8 mouse cellular contexts compared by ENCODE assay signal in the genomic region with DNA sequence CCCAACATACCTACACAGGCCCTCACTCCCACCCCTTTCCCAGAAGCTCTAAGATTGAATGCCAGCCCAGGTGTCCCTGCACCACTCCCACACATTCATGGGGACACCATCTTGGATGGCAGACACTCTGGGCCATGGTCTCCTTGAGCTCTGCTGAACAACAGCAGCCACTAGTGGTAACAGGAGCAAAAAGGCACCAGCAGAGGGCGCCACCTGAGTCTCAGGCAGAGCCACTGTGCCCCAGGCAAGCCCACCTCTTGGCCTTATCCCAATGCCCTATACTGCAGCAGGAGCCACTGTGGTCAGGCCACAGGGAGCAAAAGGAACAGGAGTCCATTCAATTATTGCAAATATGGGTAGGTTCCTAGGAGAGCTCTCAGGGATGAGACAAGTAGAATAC. TPM values are rescaled to one million over a fixed set of nuclear protein-coding genes. Genes with fewer than 3 reads are reported as not detected.
DNase-seq lines count a peak whose midpoint lies in the region; ATAC-seq lines count a peak whose summit lies in the region.

No protein-coding gene starts in this region.

- no peak overlapping the region for H3K9ac ChIP-seq in forebrain, embryonic 14.5 days (ENCODE audit: low read length)
- H3K9ac ChIP-seq in forebrain, embryonic 13.5 days = no peak overlapping the region
- no peak overlapping the region for H3K9ac ChIP-seq in midbrain, embryonic 11.5 days (ENCODE audit: low read length)
- H3K9ac ChIP-seq in midbrain, embryonic 15.5 days = no peak overlapping the region

- H3K4me3 ChIP-seq in forebrain, embryonic 14.5 days (ENCODE audit: low read depth, low read length) = no peak overlapping the region
- H3K4me3 ChIP-seq in forebrain, embryonic 13.5 days = no peak overlapping the region
- no peak overlapping the region for H3K4me3 ChIP-seq in midbrain, embryonic 11.5 days (ENCODE audit: low read depth, low read length)
- H3K4me3 ChIP-seq in midbrain, embryonic 15.5 days = no peak overlapping the region

- no peaks in the 10 kb centered on the region for H3K36me3 ChIP-seq in forebrain, embryonic 14.5 days (ENCODE audit: control insufficient read depth, insufficient read depth, low read length)
- no peaks in the 10 kb centered on the region for H3K36me3 ChIP-seq in forebrain, embryonic 13.5 days (ENCODE audit: poor library complexity, severe bottlenecking)
- no peaks in the 10 kb centered on the region for H3K36me3 ChIP-seq in midbrain, embryonic 11.5 days (ENCODE audit: control insufficient read depth, insufficient read depth, low read length)
- no peaks in the 10 kb centered on the region for H3K36me3 ChIP-seq in midbrain, embryonic 15.5 days (replicated peaks)

- no peak for ATAC-seq in forebrain, embryonic 14.5 days
- no peak for ATAC-seq in forebrain, embryonic 13.5 days
- ATAC-seq in midbrain, embryonic 11.5 days (ENCODE audit: low FRiP score) = no peak
- ATAC-seq in midbrain, embryonic 15.5 days (replicated peaks) = no peak
- ATAC-seq in activated CD4-positive, CD25-positive, alpha-beta regulatory T cell, adult 4 months = no peak

- 14% methylated on average over 1 of the region's 1 CpGs for WGBS in forebrain, embryonic 14.5 days
- WGBS in forebrain, embryonic 13.5 days = 0% methylated on average over 1 of the region's 1 CpGs
- WGBS in midbrain, embryonic 11.5 days = 13% methylated on average over 1 of the region's 1 CpGs
- WGBS in midbrain, embryonic 15.5 days = 16% methylated on average over 1 of the region's 1 CpGs

- peak; percentile 46 for DNase-seq in forebrain, embryonic 14.5 days (ENCODE audit: low spot score)
- DNase-seq in midbrain, embryonic 11.5 days (ENCODE audit: low spot score, missing footprints) = peak; percentile 94
- DNase-seq in embryo, embryonic 10.5 days (ENCODE audit: low spot score) = peak; percentile 76
- DNase-seq in lung, postnatal 10 days = peak; percentile 56
- DNase-seq in thymus, postnatal 36 days = peak; percentile 62 to 70

- no peaks in the 10 kb centered on the region for H3K9me3 ChIP-seq in forebrain, embryonic 14.5 days (replicated peaks; ENCODE audit: control insufficient read depth, low read length)
- H3K9me3 ChIP-seq in forebrain, embryonic 13.5 days (replicated peaks) = no peaks in the 10 kb centered on the region
- no peaks in the 10 kb centered on the region for H3K9me3 ChIP-seq in midbrain, embryonic 11.5 days (ENCODE audit: control insufficient read depth, low read length)
- H3K9me3 ChIP-seq in midbrain, embryonic 15.5 days = no peaks in the 10 kb centered on the region

- H3K4me1 ChIP-seq in forebrain, embryonic 14.5 days (ENCODE audit: control insufficient read depth, insufficient read depth, low read length) = 0 out of 2 replicates have a peak, but pooled peaks cover 2% of the 10 kb centered on the region
- H3K4me1 ChIP-seq in forebrain, embryonic 13.5 days = peaks cover 12% of the 10 kb centered on the region; the same call in 1 of the 2 replicates
- H3K4me1 ChIP-seq in midbrain, embryonic 11.5 days (ENCODE audit: control insufficient read depth, insufficient read depth, low read length) = no peaks in the 10 kb centered on the region
- no peaks in the 10 kb centered on the region for H3K4me1 ChIP-seq in midbrain, embryonic 15.5 days

- no peak overlapping the region for H3K4me2 ChIP-seq in forebrain, embryonic 14.5 days (ENCODE audit: low read length)
- H3K4me2 ChIP-seq in forebrain, embryonic 13.5 days = no peak overlapping the region
- H3K4me2 ChIP-seq in midbrain, embryonic 11.5 days = no peak overlapping the region
- H3K4me2 ChIP-seq in midbrain, embryonic 15.5 days = no peak overlapping the region

- no peak overlapping the region for H3K27ac ChIP-seq in forebrain, embryonic 14.5 days (ENCODE audit: low read depth, low read length)
- H3K27ac ChIP-seq in forebrain, embryonic 13.5 days = no peak overlapping the region
- no peak overlapping the region for H3K27ac ChIP-seq in midbrain, embryonic 11.5 days (ENCODE audit: low read depth, low read length)
- H3K27ac ChIP-seq in midbrain, embryonic 15.5 days = no peak overlapping the region

- 0 out of 2 replicates have a peak, but pooled peaks cover 3% of the 10 kb centered on the region for H3K27me3 ChIP-seq in forebrain, embryonic 14.5 days (replicated peaks; ENCODE audit: control insufficient read depth, insufficient read depth, low read length)
- H3K27me3 ChIP-seq in forebrain, embryonic 13.5 days = peaks cover 35% of the 10 kb centered on the region
- H3K27me3 ChIP-seq in midbrain, embryonic 11.5 days (ENCODE audit: control insufficient read depth, insufficient read depth, low read length) = 0 out of 2 replicates have a peak, but pooled peaks cover 4% of the 10 kb centered on the region
- H3K27me3 ChIP-seq in midbrain, embryonic 15.5 days (replicated peaks) = peaks cover 16% of the 10 kb centered on the region

RNA-seq across cellular contexts. Expression of a gene that starts 26.3 kb away (rescaled TPM):
- 77.3 and 82.5 TPM in 2 replicates for polyA plus RNA-seq in forebrain, embryonic 14.5 days (2014; fragmentation: Nextera tagmentation; extraction: Ambion mirVana)
- polyA plus RNA-seq in forebrain, embryonic 13.5 days (2015; fragmentation: Nextera tagmentation; extraction: Ambion mirVana) = 283 and 285 TPM in 2 replicates
- polyA plus RNA-seq in midbrain, embryonic 11.5 days (2014; fragmentation: Nextera tagmentation; extraction: Ambion mirVana) = 96.1 TPM in 2 replicates
- polyA plus RNA-seq in midbrain, embryonic 15.5 days (2015; fragmentation: Nextera tagmentation; extraction: Ambion mirVana) = 298 and 326 TPM in 2 replicates
- 100 to 1,000 TPM; 237 to 338 TPM for polyA plus RNA-seq in activated CD4-positive, CD25-positive, alpha-beta regulatory T cell, adult 4 months (2017; shearing (Covaris generic))

RNA-seq across cellular contexts. Expression of a gene that starts 27.2 kb away (rescaled TPM):
- polyA plus RNA-seq in forebrain, embryonic 14.5 days (2014; fragmentation: Nextera tagmentation; extraction: Ambion mirVana) = 111 and 122 TPM in 2 replicates
- 94.7 and 101 TPM in 2 replicates for polyA plus RNA-seq in forebrain, embryonic 13.5 days (2015; fragmentation: Nextera tagmentation; extraction: Ambion mirVana)
- 96.4 and 110 TPM in 2 replicates for polyA plus RNA-seq in midbrain, embryonic 11.5 days (2014; fragmentation: Nextera tagmentation; extraction: Ambion mirVana)
- 111 and 115 TPM in 2 replicates for polyA plus RNA-seq in midbrain, embryonic 15.5 days (2015; fragmentation: Nextera tagmentation; extraction: Ambion mirVana)
- polyA plus RNA-seq in activated CD4-positive, CD25-positive, alpha-beta regulatory T cell, adult 4 months (2017; shearing (Covaris generic)) = 10 to 100 TPM; 28.2 to 28.8 TPM

RNA-seq across cellular contexts. Expression of a gene that starts 46.0 kb away (rescaled TPM):
- 0.10 TPM in 1 of 2 replicates, not detected in the other for polyA plus RNA-seq in forebrain, embryonic 14.5 days (2014; fragmentation: Nextera tagmentation; extraction: Ambion mirVana)
- polyA plus RNA-seq in forebrain, embryonic 13.5 days (2015; fragmentation: Nextera tagmentation; extraction: Ambion mirVana) = 0.18 and 0.48 TPM in 2 replicates
- polyA plus RNA-seq in midbrain, embryonic 11.5 days (2014; fragmentation: Nextera tagmentation; extraction: Ambion mirVana) = 0.72 TPM in 1 of 2 replicates, not detected in the other
- polyA plus RNA-seq in midbrain, embryonic 15.5 days (2015; fragmentation: Nextera tagmentation; extraction: Ambion mirVana) = 0.70 and 0.99 TPM in 2 replicates
- polyA plus RNA-seq in activated CD4-positive, CD25-positive, alpha-beta regulatory T cell, adult 4 months (2017; shearing (Covaris generic)) = under 1 TPM in 1 of 2 experiments, not detected in 1; 0.17 TPM

RNA-seq across cellular contexts. Expression of a gene that starts 57.8 kb away (rescaled TPM):
- 1.2 and 1.6 TPM in 2 replicates for polyA plus RNA-seq in forebrain, embryonic 14.5 days (2014; fragmentation: Nextera tagmentation; extraction: Ambion mirVana)
- polyA plus RNA-seq in forebrain, embryonic 13.5 days (2015; fragmentation: Nextera tagmentation; extraction: Ambion mirVana) = 1.8 and 2.1 TPM in 2 replicates
- polyA plus RNA-seq in midbrain, embryonic 11.5 days (2014; fragmentation: Nextera tagmentation; extraction: Ambion mirVana) = 2.0 and 2.1 TPM in 2 replicates
- 3.5 TPM in 2 replicates for polyA plus RNA-seq in midbrain, embryonic 15.5 days (2015; fragmentation: Nextera tagmentation; extraction: Ambion mirVana)
- 10 to 100 TPM; 25.3 to 42.0 TPM for polyA plus RNA-seq in activated CD4-positive, CD25-positive, alpha-beta regulatory T cell, adult 4 months (2017; shearing (Covaris generic))
